Mouse (Mus musculus) ovary, adult 2 months (tissue): Measurements from ENCODE around the gene Ccnk. TPM values are rescaled to one million over a fixed set of nuclear protein-coding genes. Genes with fewer than 3 reads are reported as not detected.

Experiments
- polyA plus RNA-seq: library from polyadenylated mRNA; depleted of rRNA; stranded (reverse); fragments of >200 nt; gene quantifications from 2 replicates; pipeline ENCODE4 v1.2.3, GENCODE M21; 2012; rRNA removed

The Ccnk gene
- polyA plus RNA-seq = 9.8 and 15.5 TPM in 2 replicates

GRCm38 (mm10) chr12:108179321-108180266, at the start of gene Ccnk:
Ccnk (plus strand) TSS chr12:108179579.

GRCm38 (mm10) chr12:108179246-108179320, 296 bp upstream of the Ccnk start, which contains the start of gene Setd3:
Setd3 (minus strand) TSS chr12:108179314.

Other genes with a start within 250 kb of the Ccnk start
- gene Bcl11b, start 176.0 kb upstream of the Ccnk start, polyA plus RNA-seq = 0.51 and 0.81 TPM in 2 replicates
- gene Setd3, start 265 bp upstream of the Ccnk start, polyA plus RNA-seq = 9.8 and 12.4 TPM in 2 replicates
- gene Ccdc85c, start 95.8 kb downstream of the Ccnk start, polyA plus RNA-seq = 37.4 and 54.0 TPM in 2 replicates
- 4.0 and 4.4 TPM in 2 replicates for gene Hhipl1, start 126.7 kb downstream of the Ccnk start, polyA plus RNA-seq
- gene Cyp46a1, start 154.8 kb downstream of the Ccnk start, polyA plus RNA-seq = 7.2 and 8.8 TPM in 2 replicates
- gene Eml1, start 191.4 kb downstream of the Ccnk start, polyA plus RNA-seq = 65.1 and 75.2 TPM in 2 replicates